Mouse (Mus musculus) liver, postnatal 0 days (tissue): ENCODE data around the gene Rmnd5a. TPM values are rescaled to one million over a fixed set of nuclear protein-coding genes. Genes with fewer than 3 reads are reported as not detected.
A peak's percentile ranks its signal among the peaks of the same experiment; 100 is the strongest.

Experiments used
- ATAC-seq: fragments of 200-750 bp; cut with Nextera tagmentation; 2 replicates; pipeline ENCODE4 v1.8.0; 2017; ENCODE audit warnings: mild to moderate bottlenecking, moderate library complexity
- DNase-seq: peaks from one replicate; pipeline ENCODE4 v3.0.0-alpha.2; 2016
- H3K27ac ChIP-seq: fragments of 300-500 bp; sonication (generic); 2 replicates; pipeline ENCODE4 v1.5.1; 2014; ENCODE audit warnings: antibody characterized with exemption, moderate library complexity, mild to moderate bottlenecking, low read depth
- H3K27me3 ChIP-seq: fragments of 300-500 bp; sonication (generic); 2 replicates; pipeline ENCODE4 v1.6.1; 2014; ENCODE audit warnings: low read length, control low read depth, mixed read lengths; ENCODE audit not compliant: insufficient read depth
- H3K36me3 ChIP-seq: fragments of 300-500 bp; sonication (generic); replicated peaks from 2 replicates; pipeline ENCODE4 v1.6.1; 2014; ENCODE audit warnings: mild to moderate bottlenecking, control low read depth, low read length, moderate library complexity, mixed read lengths; ENCODE audit not compliant: insufficient read depth
- H3K4me1 ChIP-seq: fragments of 300-500 bp; sonication (generic); 2 replicates; pipeline ENCODE4 v1.6.1; 2014; ENCODE audit warnings: antibody characterized with exemption, mild to moderate bottlenecking, control low read depth; ENCODE audit not compliant: insufficient read depth
- H3K4me2 ChIP-seq: fragments of 300-500 bp; sonication (generic); 2 replicates; pipeline ENCODE4 v1.6.1; 2014; ENCODE audit warnings: low read depth, mild to moderate bottlenecking, low read length, moderate library complexity, mixed read lengths
- H3K4me3 ChIP-seq: fragments of 300-500 bp; sonication (generic); 2 replicates; pipeline ENCODE4 v1.5.1; 2014; ENCODE audit warnings: low read depth, low read length
- H3K9ac ChIP-seq: fragments of 300-500 bp; sonication (generic); replicated peaks from 2 replicates; pipeline ENCODE4 v1.6.1; 2014; ENCODE audit warnings: mild to moderate bottlenecking, moderate library complexity
- H3K9me3 ChIP-seq: fragments of 300-500 bp; sonication (generic); 2 replicates; pipeline ENCODE4 v1.6.1; 2016; ENCODE audit warnings: mild to moderate bottlenecking, control low read depth, low read length, mixed read lengths
- CTCF ChIP-seq: sonication (generic); IDR thresholded peaks from 2 replicates; pipeline ENCODE4 v1.5.1; 2016; ENCODE audit warnings: antibody characterized with exemption, low read depth
- EP300 ChIP-seq: IDR thresholded peaks from 2 replicates; pipeline ENCODE4 v1.6.1; 2016; ENCODE audit warnings: antibody characterized with exemption, low read depth, mild to moderate bottlenecking
- WGBS: fragments of 180-500 bp; shearing (Covaris S2); extraction: QIAGEN DNeasy Blood & Tissue Kit; methylation state at CpG from one replicate; pipeline ENCODE4 v1.1.7; 2014; ENCODE audit not compliant: insufficient replicate concordance; 5-methylcytosine and 5-hydroxymethylcytosine counted together
- polyA plus RNA-seq: library from polyadenylated mRNA; unstranded; fragments of >200 nt; fragmentation: Nextera tagmentation; extraction: Ambion mirVana; gene quantifications from 2 replicates; pipeline ENCODE4 v1.2.1, GENCODE M21; 2015

Rmnd5a gene
- polyA plus RNA-seq, 1 experiment from 2014 or later, result 6.3 TPM

DNA sequence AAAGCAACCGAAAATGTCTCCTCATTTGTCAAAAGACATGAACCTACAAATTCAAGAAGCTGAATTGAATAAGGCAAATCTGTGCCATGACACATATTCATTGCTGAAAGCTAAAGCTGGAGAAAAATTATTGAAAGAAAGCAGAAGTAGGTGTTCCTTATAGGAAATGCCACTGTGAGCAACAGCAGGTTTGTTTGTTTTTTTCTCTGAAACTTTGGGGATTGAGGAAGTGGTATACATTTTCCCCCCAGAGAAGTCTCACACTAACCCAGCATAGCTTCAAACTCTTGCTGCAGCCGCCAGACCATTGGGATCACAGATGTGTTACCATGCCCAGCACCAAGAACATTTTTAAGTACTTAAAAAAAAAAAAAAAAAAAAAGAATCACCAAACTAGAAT, 12.4 kb upstream of the Rmnd5a start:
- ATAC-seq, result no peak
- DNase-seq, result no peak
- H3K4me1 ChIP-seq, result no peaks in the 10 kb centered on the region
- H3K27ac ChIP-seq, result no peak overlapping the region
- no peak overlapping the region for H3K9ac ChIP-seq
- 44% methylated on average over 2 of the region's 2 CpGs for WGBS
- no peaks in the 10 kb centered on the region for H3K9me3 ChIP-seq
- no peak overlapping the region for H3K4me2 ChIP-seq
- H3K4me3 ChIP-seq, result no peak overlapping the region
- no peaks in the 10 kb centered on the region for H3K36me3 ChIP-seq
- TF ChIP-seq EP300 (no peak), CTCF (no peak)
- no peaks in the 10 kb centered on the region for H3K27me3 ChIP-seq

DNA sequence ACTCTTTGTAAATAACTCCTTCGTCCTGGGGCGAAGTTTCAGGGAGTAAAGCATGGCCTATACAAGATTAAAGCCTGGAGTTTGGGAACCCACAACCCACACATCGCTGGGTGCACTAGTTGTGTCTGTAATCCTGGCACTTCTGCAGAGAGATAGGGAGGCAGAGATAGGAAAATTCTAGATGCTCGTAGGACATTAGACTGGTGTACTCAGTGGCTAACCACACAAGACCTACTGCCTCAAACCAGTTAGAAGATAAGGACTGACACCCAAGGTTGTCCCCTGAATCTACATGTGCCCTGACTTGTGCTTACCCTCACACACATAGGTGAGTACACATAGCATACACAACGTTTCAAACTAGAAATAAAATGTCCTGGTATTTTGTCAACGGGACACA, 5.1 kb upstream of the Rmnd5a start:
- Histone ChIP-seq H3K4me3 (no peak overlapping the region), H3K27me3 (no peaks in the 10 kb centered on the region), H3K4me2 (no peak overlapping the region), H3K36me3 (no peaks in the 10 kb centered on the region), H3K4me1 (peaks cover 11% of the 10 kb centered on the region), H3K9ac (no peak overlapping the region), H3K9me3 (no peaks in the 10 kb centered on the region), H3K27ac (peak overlapping the region; percentile 11; the same call in 1 of the 2 replicates)
- TF ChIP-seq CTCF (no peak), EP300 (no peak)
- no peak for DNase-seq
- no peak for ATAC-seq
- WGBS, result 58% methylated on average over 6 of the region's 6 CpGs

DNA sequence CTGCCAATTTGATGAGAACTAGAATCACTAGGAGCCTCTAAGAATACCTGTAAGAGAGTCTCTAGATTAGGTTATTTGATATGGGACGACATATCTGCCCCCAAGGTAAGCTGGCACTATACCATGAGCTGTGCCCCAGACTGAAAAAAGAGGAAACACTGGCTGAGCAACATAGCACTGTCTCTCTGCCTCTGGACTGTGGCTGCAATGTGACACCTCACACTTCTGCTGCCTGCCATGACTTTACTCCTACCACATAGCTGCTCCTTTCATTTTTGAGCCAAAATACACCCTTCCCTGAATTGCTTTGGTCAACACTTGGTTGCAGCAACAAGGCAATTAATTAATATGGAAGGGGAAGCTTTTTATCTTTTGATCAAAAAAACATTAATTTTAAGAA, 4.3 kb upstream of the Rmnd5a start:
- peak overlapping the region; percentile 11; the same call in 1 of the 2 replicates for H3K27ac ChIP-seq
- H3K36me3 ChIP-seq, result no peaks in the 10 kb centered on the region
- H3K4me2 ChIP-seq, result no peak overlapping the region
- no peaks in the 10 kb centered on the region for H3K9me3 ChIP-seq
- WGBS, result 27% methylated on average over 1 of the region's 1 CpGs
- ATAC-seq (no peak), DNase-seq (no peak)
- peaks cover 11% of the 10 kb centered on the region for H3K4me1 ChIP-seq
- H3K9ac ChIP-seq, result no peak overlapping the region
- H3K4me3 ChIP-seq, result no peak overlapping the region
- TF ChIP-seq EP300, result no peak
- no peak for TF ChIP-seq CTCF
- no peaks in the 10 kb centered on the region for H3K27me3 ChIP-seq

DNA sequence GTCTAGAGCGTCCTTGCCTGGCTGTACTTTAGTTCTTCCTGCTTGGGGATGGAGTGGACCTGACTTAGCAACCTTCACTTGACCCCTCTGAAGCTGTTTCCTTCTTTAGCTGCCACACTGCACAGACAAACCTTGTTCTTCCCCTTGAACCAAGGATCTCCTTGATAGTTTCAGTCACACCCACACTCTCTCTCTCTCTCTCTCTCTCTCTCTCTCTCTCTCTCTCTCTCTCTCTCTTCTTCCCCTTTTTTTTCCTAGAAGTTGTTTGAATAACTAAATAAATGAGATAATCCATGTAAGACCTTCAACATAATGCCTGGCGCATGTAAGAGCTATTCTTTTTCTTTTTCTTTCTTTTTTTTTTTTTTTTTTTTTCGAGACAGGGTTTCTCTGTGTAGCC, 1.7 kb upstream of the Rmnd5a start:
- Histone ChIP-seq H3K9ac (no peak overlapping the region), H3K9me3 (no peaks in the 10 kb centered on the region), H3K27me3 (no peaks in the 10 kb centered on the region), H3K27ac (peak overlapping the region; percentile 98), H3K36me3 (no peaks in the 10 kb centered on the region), H3K4me1 (peaks cover 22% of the 10 kb centered on the region), H3K4me3 (no peak overlapping the region), H3K4me2 (0 out of 2 replicates have a peak overlapping the region, but pooled peaks have one; percentile 86)
- DNase-seq (no peak), ATAC-seq (no peak)
- TF ChIP-seq CTCF, result no peak
- TF ChIP-seq EP300, result no peak
- 84% methylated on average over 2 of the region's 3 CpGs for WGBS

DNA sequence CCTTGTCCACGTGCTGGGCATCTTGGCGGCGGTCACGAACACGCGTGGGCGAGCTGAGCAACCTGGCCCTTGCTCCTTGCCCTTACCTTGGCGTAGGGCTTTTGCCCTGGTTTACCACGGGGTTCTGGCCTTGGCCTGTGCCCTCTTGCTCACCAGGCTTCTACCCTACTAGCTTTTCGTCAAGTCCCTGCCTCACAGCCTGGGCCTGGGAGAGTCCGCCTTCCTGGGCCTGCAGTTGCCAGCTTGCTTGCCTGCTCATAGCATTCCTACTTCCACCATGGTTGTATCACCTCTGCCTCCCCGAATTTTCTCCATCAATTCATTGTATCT, 779 bp upstream of the Rmnd5a start:
- 6% methylated on average over 12 of the region's 12 CpGs for WGBS
- H3K9me3 ChIP-seq, result no peaks in the 10 kb centered on the region
- H3K36me3 ChIP-seq, result no peaks in the 10 kb centered on the region
- H3K4me3 ChIP-seq, result peak overlapping the region; percentile 92
- H3K4me1 ChIP-seq, result peaks cover 27% of the 10 kb centered on the region
- no peaks in the 10 kb centered on the region for H3K27me3 ChIP-seq
- peak overlapping the region; percentile 98 for H3K27ac ChIP-seq
- ATAC-seq, result peak; percentile 2
- TF ChIP-seq EP300 (no peak), CTCF (no peak)
- H3K4me2 ChIP-seq, result peak overlapping the region; percentile 86
- no peak for DNase-seq
- H3K9ac ChIP-seq, result peak overlapping the region; percentile 78

DNA sequence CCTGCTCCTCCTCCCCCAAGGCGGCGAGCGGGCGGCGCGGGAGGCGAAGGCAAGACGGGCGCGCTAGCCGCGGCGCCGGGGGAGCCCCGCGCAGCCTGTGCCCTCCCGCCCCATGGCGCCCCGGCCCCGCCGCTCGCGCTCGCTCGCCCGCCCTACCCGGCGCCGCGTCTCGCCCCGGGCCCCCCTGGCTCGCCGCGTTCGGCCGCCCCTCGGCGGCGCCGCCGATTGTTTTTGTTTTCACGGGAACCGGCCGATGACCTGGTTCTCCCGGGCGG, 283 bp downstream of the Rmnd5a start:
- H3K9me3 ChIP-seq, result no peaks in the 10 kb centered on the region
- H3K4me3 ChIP-seq, result peak overlapping the region; percentile 92
- no peak for TF ChIP-seq CTCF
- no peak for TF ChIP-seq EP300
- DNase-seq (no peak), ATAC-seq (no peak)
- 1% methylated on average over 31 of the region's 47 CpGs for WGBS
- peak overlapping the region; percentile 99 for H3K27ac ChIP-seq
- peaks cover 27% of the 10 kb centered on the region for H3K4me1 ChIP-seq
- peak overlapping the region; percentile 99 for H3K9ac ChIP-seq
- no peaks in the 10 kb centered on the region for H3K27me3 ChIP-seq
- peak overlapping the region; percentile 86 for H3K4me2 ChIP-seq
- H3K36me3 ChIP-seq, result no peaks in the 10 kb centered on the region

GRCm38 (mm10) chr6:71439506-71440216, 776 bp downstream of the Rmnd5a start:
- Histone ChIP-seq H3K36me3 (no peaks in the 10 kb centered on the region), H3K9me3 (no peaks in the 10 kb centered on the region), H3K4me3 (peak overlapping the region; percentile 92), H3K27me3 (no peaks in the 10 kb centered on the region), H3K4me2 (peak overlapping the region; percentile 86), H3K4me1 (peaks cover 27% of the 10 kb centered on the region), H3K9ac (peak overlapping the region; percentile 99), H3K27ac (peak overlapping the region; percentile 99)
- ATAC-seq (peak; percentile 2), DNase-seq (peak; percentile 70)
- no peak for TF ChIP-seq EP300
- no peak for TF ChIP-seq CTCF
- WGBS, result under 1% methylated on average over 59 of the region's 62 CpGs
